Mouse (Mus musculus) liver, embryonic 12.5 days (tissue): ENCODE data around the gene Acvr1. TPM values are rescaled to one million over a fixed set of nuclear protein-coding genes. Genes with fewer than 3 reads are reported as not detected.

ENCODE experiments used
- ATAC-seq: fragments of 200-750 bp; cut with Nextera tagmentation; 2 replicates; pipeline ENCODE4 v1.8.0; 2017; ENCODE audit warnings: moderate number of reproducible peaks, mild to moderate bottlenecking, moderate library complexity
- H3K27ac ChIP-seq: fragments of 300-500 bp; sonication (generic); 2 replicates; pipeline ENCODE4 v1.5.1; 2016; ENCODE audit warnings: mild to moderate bottlenecking
- H3K27me3 ChIP-seq: fragments of 300-500 bp; sonication (generic); replicated peaks from 2 replicates; pipeline ENCODE4 v1.6.1; 2016; ENCODE audit warnings: mild to moderate bottlenecking, moderate library complexity
- H3K36me3 ChIP-seq: fragments of 300-500 bp; sonication (generic); 2 replicates; pipeline ENCODE4 v1.6.1; 2016; ENCODE audit warnings: mild to moderate bottlenecking, moderate library complexity
- H3K4me1 ChIP-seq: fragments of 300-500 bp; sonication (generic); 2 replicates; pipeline ENCODE4 v1.6.1; 2016
- H3K4me2 ChIP-seq: fragments of 300-500 bp; sonication (generic); 2 replicates; pipeline ENCODE4 v1.6.1; 2016; ENCODE audit warnings: mild to moderate bottlenecking, moderate library complexity
- H3K4me3 ChIP-seq: fragments of 300-500 bp; sonication (generic); 2 replicates; pipeline ENCODE4 v1.5.1; 2016; ENCODE audit warnings: mild to moderate bottlenecking, moderate library complexity
- H3K9ac ChIP-seq: fragments of 300-500 bp; sonication (generic); 2 replicates; pipeline ENCODE4 v1.6.1; 2016; ENCODE audit warnings: mild to moderate bottlenecking, moderate library complexity
- H3K9me3 ChIP-seq: fragments of 300-500 bp; sonication (generic); replicated peaks from 2 replicates; pipeline ENCODE4 v1.6.1; 2016; ENCODE audit warnings: mild to moderate bottlenecking, moderate library complexity
- WGBS: fragments of 180-500 bp; shearing (Covaris S2); methylation state at CpG from one replicate; pipeline ENCODE4 v1.1.7; 2016; ENCODE audit not compliant: insufficient replicate concordance; 5-methylcytosine and 5-hydroxymethylcytosine counted together
- polyA plus RNA-seq: library from polyadenylated mRNA; unstranded; fragments of >200 nt; fragmentation: Nextera tagmentation; extraction: Ambion mirVana; gene quantifications from 2 replicates; pipeline ENCODE4 v1.2.1, GENCODE M21; 2016

Gene Acvr1
- polyA plus RNA-seq, 1 experiment from 2014 or later, result 3.8 TPM

GRCm38 (mm10) chr2:58357414-58358131 lies 209.4 kb downstream of the Acvr1 start, which contains the start of gene Acvr1c:
Gene Acvr1c (minus strand): TSS chr2:58357895.
- Histone ChIP-seq H3K4me3 (peak within 1 kb of the TSS; percentile 57), H3K9me3 (no peaks in the 10 kb centered on the region), H3K9ac (no peak within 1 kb of the TSS), H3K4me2 (peak within 1 kb of the TSS; percentile 80), H3K27ac (no peak within 1 kb of the TSS), H3K4me1 (peaks cover 6% of the 10 kb centered on the region; the same call in 1 of the 2 replicates), H3K27me3 (peaks cover 29% of the 10 kb centered on the region), H3K36me3 (no peaks in the 10 kb centered on the region)
- ATAC-seq, result peak; percentile 51
- 5% methylated on average over 41 of the region's 65 CpGs for WGBS

GRCm38 (mm10) chr2:58357068-58357413 lies 209.9 kb downstream of the Acvr1 start:
- WGBS, result under 1% methylated on average over 7 of the region's 7 CpGs
- peaks cover 29% of the 10 kb centered on the region for H3K27me3 ChIP-seq
- peaks cover 6% of the 10 kb centered on the region; the same call in 1 of the 2 replicates for H3K4me1 ChIP-seq
- H3K4me3 ChIP-seq, result peak overlapping the region; percentile 57
- no peak for ATAC-seq
- no peak overlapping the region for H3K27ac ChIP-seq
- H3K4me2 ChIP-seq, result peak overlapping the region; percentile 80
- no peak overlapping the region for H3K9ac ChIP-seq
- no peaks in the 10 kb centered on the region for H3K9me3 ChIP-seq
- no peaks in the 10 kb centered on the region for H3K36me3 ChIP-seq

- 62% methylated on average over 3 of the region's 3 CpGs for WGBS
Observed at GRCm38 (mm10) chr2:58354389-58354788, 212.6 kb downstream of the Acvr1 start.

GRCm38 (mm10) chr2:58352846-58353245 lies 214.1 kb downstream of the Acvr1 start:
- Histone ChIP-seq H3K4me2 (no peak overlapping the region), H3K27me3 (peaks cover 15% of the 10 kb centered on the region), H3K4me3 (no peak overlapping the region), H3K9me3 (no peaks in the 10 kb centered on the region), H3K9ac (no peak overlapping the region), H3K36me3 (no peaks in the 10 kb centered on the region), H3K27ac (no peak overlapping the region), H3K4me1 (peaks cover 6% of the 10 kb centered on the region; the same call in 1 of the 2 replicates)
- ATAC-seq, result no peak
- 61% methylated on average over 5 of the region's 5 CpGs for WGBS

More at GRCm38 (mm10) chr2:58354389-58354788, 212.6 kb downstream of the Acvr1 start:
- Histone ChIP-seq H3K27me3 (peaks cover 29% of the 10 kb centered on the region), H3K4me2 (no peak overlapping the region), H3K4me3 (no peak overlapping the region), H3K36me3 (no peaks in the 10 kb centered on the region), H3K27ac (no peak overlapping the region), H3K9ac (no peak overlapping the region), H3K9me3 (no peaks in the 10 kb centered on the region), H3K4me1 (peaks cover 6% of the 10 kb centered on the region; the same call in 1 of the 2 replicates)
- no peak for ATAC-seq

GRCm38 (mm10) chr2:58350657-58351056 lies 216.3 kb downstream of the Acvr1 start:
- WGBS, result 59% methylated on average over 2 of the region's 2 CpGs
- no peak overlapping the region for H3K4me3 ChIP-seq
- ATAC-seq, result no peak
- no peaks in the 10 kb centered on the region; the same call in 1 of the 2 replicates for H3K27me3 ChIP-seq
- no peaks in the 10 kb centered on the region for H3K36me3 ChIP-seq
- H3K4me1 ChIP-seq, result no peaks in the 10 kb centered on the region
- H3K27ac ChIP-seq, result no peak overlapping the region
- no peak overlapping the region for H3K9ac ChIP-seq
- H3K4me2 ChIP-seq, result no peak overlapping the region
- H3K9me3 ChIP-seq, result no peaks in the 10 kb centered on the region

Other genes starting within 250 kb of the Acvr1 start
- gene Acvr1c, start 209.3 kb downstream of the Acvr1 start, polyA plus RNA-seq, result 0.02 and 0.05 TPM in 2 replicates
- gene Gm17409, start 97.0 kb downstream of the Acvr1 start, polyA plus RNA-seq, result 0.18 TPM in 1 of 2 replicates, not detected in the other
- gene Upp2, start 141 bp upstream of the Acvr1 start, polyA plus RNA-seq, result 1.8 and 2.6 TPM in 2 replicates